Mouse (Mus musculus) heart, embryonic 11.5 days (tissue): Measurements from ENCODE around the gene Auts2. TPM values are rescaled to one million over a fixed set of nuclear protein-coding genes. Genes with fewer than 3 reads are reported as not detected.
A peak's percentile ranks its signal among the peaks of the same experiment; 100 is the strongest.

Experiments used
- ATAC-seq: fragments of 200-750 bp; cut with Nextera tagmentation; replicated peaks from 2 replicates; pipeline ENCODE4 v1.8.0; 2017; ENCODE audit warnings: moderate library complexity; ENCODE audit not compliant: insufficient number of reproducible peaks, low FRiP score, low TSS enrichment
- H3K27ac ChIP-seq: fragments of 300-500 bp; sonication (generic); 2 replicates; pipeline ENCODE4 v1.5.1; 2014; ENCODE audit warnings: mild to moderate bottlenecking, low read depth, low read length
- H3K27me3 ChIP-seq: fragments of 300-500 bp; sonication (generic); 2 replicates; pipeline ENCODE4 v1.6.1; 2014; ENCODE audit warnings: mild to moderate bottlenecking, low read length, mixed read lengths; ENCODE audit not compliant: control insufficient read depth, insufficient read depth
- H3K36me3 ChIP-seq: fragments of 300-500 bp; sonication (generic); 2 replicates; pipeline ENCODE4 v1.6.1; 2014; ENCODE audit warnings: mild to moderate bottlenecking, low read length, moderate library complexity, mixed read lengths; ENCODE audit not compliant: control insufficient read depth, insufficient read depth
- H3K4me1 ChIP-seq: fragments of 300-500 bp; sonication (generic); 2 replicates; pipeline ENCODE4 v1.6.1; 2014; ENCODE audit warnings: low read length; ENCODE audit not compliant: control insufficient read depth, insufficient read depth
- H3K4me2 ChIP-seq: fragments of 300-500 bp; sonication (generic); 2 replicates; pipeline ENCODE4 v1.6.1; 2014; ENCODE audit warnings: mild to moderate bottlenecking, moderate library complexity
- H3K4me3 ChIP-seq: fragments of 300-500 bp; sonication (generic); 2 replicates; pipeline ENCODE4 v1.5.1; 2014; ENCODE audit warnings: low read depth, low read length
- H3K9ac ChIP-seq: fragments of 300-500 bp; sonication (generic); 2 replicates; pipeline ENCODE4 v1.6.1; 2014; ENCODE audit warnings: mild to moderate bottlenecking, low read depth, low read length, moderate library complexity
- H3K9me3 ChIP-seq: fragments of 300-500 bp; sonication (generic); replicated peaks from 2 replicates; pipeline ENCODE4 v1.6.1; 2016; ENCODE audit warnings: low read length; ENCODE audit not compliant: control insufficient read depth
- WGBS: fragments of 180-500 bp; shearing (Covaris S2); extraction: QIAGEN DNeasy Blood & Tissue Kit; methylation state at CpG from one replicate; pipeline ENCODE4 v1.1.7; 2014; ENCODE audit not compliant: insufficient replicate concordance; 5-methylcytosine and 5-hydroxymethylcytosine counted together
- polyA plus RNA-seq: library from polyadenylated mRNA; unstranded; fragments of >200 nt; fragmentation: Nextera tagmentation; extraction: Ambion mirVana; gene quantifications from 2 replicates; pipeline ENCODE4 v1.2.1, GENCODE M21; 2014

Auts2 gene
- polyA plus RNA-seq, 1 experiment from 2014 or later: 19.8 TPM

GRCm38 (mm10) chr5:131531744-131532552 is 1011.2 kb downstream of the Auts2 start:
- Histone ChIP-seq H3K9me3 (no peaks in the 10 kb centered on the region), H3K27ac (no peak overlapping the region), H3K9ac (no peak overlapping the region), H3K27me3 (no peaks in the 10 kb centered on the region), H3K4me1 (peaks cover 16% of the 10 kb centered on the region), H3K36me3 (0 out of 2 replicates have a peak, but pooled peaks cover 5% of the 10 kb centered on the region), H3K4me2 (no peak overlapping the region), H3K4me3 (no peak overlapping the region)
- no peak for ATAC-seq
- 73% methylated on average over 15 of the region's 15 CpGs for WGBS

GRCm38 (mm10) chr5:131530828-131531227 is 1012.3 kb downstream of the Auts2 start:
- 0 out of 2 replicates have a peak, but pooled peaks cover 5% of the 10 kb centered on the region for H3K36me3 ChIP-seq
- no peak overlapping the region for H3K4me2 ChIP-seq
- peaks cover 18% of the 10 kb centered on the region for H3K4me1 ChIP-seq
- no peaks in the 10 kb centered on the region for H3K27me3 ChIP-seq
- H3K4me3 ChIP-seq: no peak overlapping the region
- H3K9ac ChIP-seq: no peak overlapping the region
- H3K27ac ChIP-seq: no peak overlapping the region
- no peak for ATAC-seq
- no peaks in the 10 kb centered on the region for H3K9me3 ChIP-seq
- WGBS: 77% methylated on average over 2 of the region's 2 CpGs

GRCm38 (mm10) chr5:131526666-131527065 is 1016.5 kb downstream of the Auts2 start:
- H3K9ac ChIP-seq: no peak overlapping the region
- no peaks in the 10 kb centered on the region for H3K27me3 ChIP-seq
- H3K9me3 ChIP-seq: no peaks in the 10 kb centered on the region
- 0 out of 2 replicates have a peak, but pooled peaks cover 3% of the 10 kb centered on the region for H3K36me3 ChIP-seq
- 57% methylated on average over 3 of the region's 3 CpGs for WGBS
- H3K4me3 ChIP-seq: no peak overlapping the region
- no peak overlapping the region for H3K27ac ChIP-seq
- ATAC-seq: no peak
- peaks cover 19% of the 10 kb centered on the region for H3K4me1 ChIP-seq
- H3K4me2 ChIP-seq: no peak overlapping the region

- Histone ChIP-seq H3K9ac (no peak overlapping the region), H3K9me3 (no peaks in the 10 kb centered on the region), H3K4me3 (no peak overlapping the region), H3K27ac (no peak overlapping the region), H3K27me3 (0 out of 2 replicates have a peak, but pooled peaks cover 6% of the 10 kb centered on the region), H3K4me2 (no peak overlapping the region), H3K4me1 (peaks cover 22% of the 10 kb centered on the region), H3K36me3 (0 out of 2 replicates have a peak, but pooled peaks cover 3% of the 10 kb centered on the region)
- ATAC-seq: no peak
- WGBS: 62% methylated on average over 12 of the region's 12 CpGs
Observed at GRCm38 (mm10) chr5:131524900-131525465, 1018.2 kb downstream of the Auts2 start.

GRCm38 (mm10) chr5:131519560-131519959 is 1023.6 kb downstream of the Auts2 start:
- peaks cover 42% of the 10 kb centered on the region for H3K4me1 ChIP-seq
- H3K4me3 ChIP-seq: no peak overlapping the region
- 53% methylated on average over 3 of the region's 3 CpGs for WGBS
- no peak overlapping the region for H3K27ac ChIP-seq
- H3K27me3 ChIP-seq: 0 out of 2 replicates have a peak, but pooled peaks cover 6% of the 10 kb centered on the region
- H3K9ac ChIP-seq: no peak overlapping the region
- H3K4me2 ChIP-seq: no peak overlapping the region
- no peak for ATAC-seq
- no peaks in the 10 kb centered on the region for H3K36me3 ChIP-seq
- H3K9me3 ChIP-seq: no peaks in the 10 kb centered on the region

- H3K27ac ChIP-seq: no peak overlapping the region
- H3K4me1 ChIP-seq: peaks cover 40% of the 10 kb centered on the region
- H3K27me3 ChIP-seq: 0 out of 2 replicates have a peak, but pooled peaks cover 9% of the 10 kb centered on the region
- H3K9me3 ChIP-seq: no peaks in the 10 kb centered on the region
- no peaks in the 10 kb centered on the region for H3K36me3 ChIP-seq
- H3K9ac ChIP-seq: no peak overlapping the region
- no peak; the same call in 1 of the 2 replicates for ATAC-seq
- peak overlapping the region; percentile 36 for H3K4me2 ChIP-seq
- WGBS: 10% methylated on average over 4 of the region's 4 CpGs
- no peak overlapping the region for H3K4me3 ChIP-seq
Observed at GRCm38 (mm10) chr5:131517677-131518076, 1025.5 kb downstream of the Auts2 start.

- H3K4me1 ChIP-seq: peaks cover 40% of the 10 kb centered on the region
- H3K27ac ChIP-seq: peak overlapping the region; percentile 41; the same call in 1 of the 2 replicates
- ATAC-seq: peak; percentile 68
- no peak overlapping the region for H3K4me3 ChIP-seq
- H3K9me3 ChIP-seq: 0 out of 2 replicates have a peak, but pooled peaks cover 2% of the 10 kb centered on the region
- no peak overlapping the region for H3K9ac ChIP-seq
- 11% methylated on average over 14 of the region's 14 CpGs for WGBS
- peak overlapping the region; percentile 52 for H3K4me2 ChIP-seq
- no peaks in the 10 kb centered on the region for H3K36me3 ChIP-seq
- H3K27me3 ChIP-seq: 0 out of 2 replicates have a peak, but pooled peaks cover 2% of the 10 kb centered on the region
Observed at GRCm38 (mm10) chr5:131515707-131516407, 1027.3 kb downstream of the Auts2 start.

- Histone ChIP-seq H3K4me3 (no peak overlapping the region), H3K36me3 (no peaks in the 10 kb centered on the region), H3K9ac (no peak overlapping the region), H3K4me2 (no peak overlapping the region), H3K4me1 (peaks cover 40% of the 10 kb centered on the region), H3K27ac (no peak overlapping the region), H3K9me3 (0 out of 2 replicates have a peak, but pooled peaks cover 2% of the 10 kb centered on the region), H3K27me3 (0 out of 2 replicates have a peak, but pooled peaks cover 2% of the 10 kb centered on the region)
- 76% methylated on average over 3 of the region's 3 CpGs for WGBS
- ATAC-seq: no peak
Observed at GRCm38 (mm10) chr5:131513753-131514152, 1029.4 kb downstream of the Auts2 start.
